Mouse (Mus musculus) hindbrain, embryonic 13.5 days (tissue): ENCODE results near the gene Mob3a. TPM values are rescaled to one million over a fixed set of nuclear protein-coding genes. Genes with fewer than 3 reads are reported as not detected.

Experiments
- ATAC-seq: fragments of 200-750 bp; cut with Nextera tagmentation; 2 replicates; pipeline ENCODE4 v1.8.0; 2017; ENCODE audit warnings: moderate TSS enrichment; ENCODE audit not compliant: low FRiP score
- H3K27ac ChIP-seq: fragments of 300-500 bp; sonication (generic); 2 replicates; pipeline ENCODE4 v1.5.1; 2015; ENCODE audit warnings: inconsistent platforms, mild to moderate bottlenecking, moderate library complexity
- H3K27me3 ChIP-seq: fragments of 300-500 bp; sonication (generic); 2 replicates; pipeline ENCODE4 v1.6.1; 2015; ENCODE audit warnings: mild to moderate bottlenecking, inconsistent platforms
- H3K36me3 ChIP-seq: fragments of 300-500 bp; sonication (generic); 2 replicates; pipeline ENCODE4 v1.6.1; 2015; ENCODE audit warnings: mild to moderate bottlenecking, inconsistent platforms
- H3K4me1 ChIP-seq: fragments of 300-500 bp; sonication (generic); replicated peaks from 2 replicates; pipeline ENCODE4 v1.6.1; 2015; ENCODE audit warnings: inconsistent platforms
- H3K4me2 ChIP-seq: fragments of 300-500 bp; sonication (generic); 2 replicates; pipeline ENCODE4 v1.6.1; 2015; ENCODE audit warnings: inconsistent platforms, mild to moderate bottlenecking, moderate library complexity
- H3K4me3 ChIP-seq: fragments of 300-500 bp; sonication (generic); 2 replicates; pipeline ENCODE4 v1.5.1; 2015; ENCODE audit warnings: mild to moderate bottlenecking, inconsistent platforms
- H3K9ac ChIP-seq: fragments of 300-500 bp; sonication (generic); 2 replicates; pipeline ENCODE4 v1.6.1; 2015; ENCODE audit warnings: mild to moderate bottlenecking, inconsistent platforms
- H3K9me3 ChIP-seq: fragments of 300-500 bp; sonication (generic); 2 replicates; pipeline ENCODE4 v1.6.1; 2016; ENCODE audit warnings: inconsistent platforms
- WGBS: fragments of 180-500 bp; shearing (Covaris S2); methylation state at CpG from one replicate; pipeline ENCODE4 v1.1.7; 2015; 5-methylcytosine and 5-hydroxymethylcytosine counted together
- polyA plus RNA-seq: library from polyadenylated mRNA; unstranded; fragments of >200 nt; fragmentation: Nextera tagmentation; extraction: Ambion mirVana; gene quantifications from 2 replicates; pipeline ENCODE4 v1.2.1, GENCODE M21; 2015

Gene Mob3a
- polyA plus RNA-seq, 1 experiment from 2014 or later = 51.8 TPM

- H3K9me3 ChIP-seq = no peaks in the 10 kb centered on the region
- no peak for ATAC-seq
- no peak overlapping the region for H3K4me2 ChIP-seq
- no peak overlapping the region for H3K4me3 ChIP-seq
- WGBS = 95% methylated on average over 8 of the region's 8 CpGs
- H3K27ac ChIP-seq = no peak overlapping the region
- peaks cover 36% of the 10 kb centered on the region for H3K4me1 ChIP-seq
- peaks cover 28% of the 10 kb centered on the region for H3K36me3 ChIP-seq
- H3K9ac ChIP-seq = peak overlapping the region; percentile 55; the same call in 1 of the 2 replicates
- no peaks in the 10 kb centered on the region for H3K27me3 ChIP-seq
Observed at GRCm38 (mm10) chr10:80697393-80697787, 4.4 kb downstream of the Mob3a start.

- no peak overlapping the region for H3K4me3 ChIP-seq
- ATAC-seq = no peak
- H3K4me1 ChIP-seq = peaks cover 36% of the 10 kb centered on the region
- H3K36me3 ChIP-seq = peaks cover 33% of the 10 kb centered on the region
- H3K9me3 ChIP-seq = no peaks in the 10 kb centered on the region
- no peaks in the 10 kb centered on the region for H3K27me3 ChIP-seq
- H3K4me2 ChIP-seq = no peak overlapping the region
- WGBS = 77% methylated on average over 12 of the region's 12 CpGs
- no peak overlapping the region; the same call in 1 of the 2 replicates for H3K27ac ChIP-seq
- H3K9ac ChIP-seq = peak overlapping the region; percentile 43; the same call in 1 of the 2 replicates
Observed at GRCm38 (mm10) chr10:80696502-80697392, 5.0 kb downstream of the Mob3a start.

- 76% methylated on average over 10 of the region's 10 CpGs for WGBS
- Histone ChIP-seq H3K4me3 (no peak overlapping the region), H3K9me3 (no peaks in the 10 kb centered on the region), H3K4me2 (no peak overlapping the region), H3K27me3 (no peaks in the 10 kb centered on the region), H3K9ac (no peak overlapping the region), H3K4me1 (peaks cover 32% of the 10 kb centered on the region), H3K27ac (no peak overlapping the region), H3K36me3 (peaks cover 41% of the 10 kb centered on the region)
- ATAC-seq = no peak
Observed at GRCm38 (mm10) chr10:80695801-80696501, 5.8 kb downstream of the Mob3a start.

DNA sequence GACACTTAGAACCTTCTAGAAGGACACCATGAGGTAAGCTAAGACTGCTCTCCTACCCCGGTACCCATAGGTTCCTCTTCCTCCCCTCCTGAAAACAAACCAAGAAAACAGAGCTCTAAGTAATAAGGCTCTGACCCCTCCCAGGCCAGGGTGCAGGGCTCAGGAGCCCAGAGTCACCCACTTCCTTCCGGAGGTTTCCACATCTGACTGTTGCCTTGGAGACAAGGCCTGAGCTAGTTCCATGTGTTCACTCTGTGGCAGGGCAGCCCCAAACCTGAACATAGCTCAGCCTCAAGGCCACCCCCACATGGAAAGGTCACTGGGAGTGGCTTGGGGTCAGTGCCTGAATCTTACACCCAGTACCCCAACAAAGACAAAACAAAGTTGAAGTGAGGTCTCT lies 6.6 kb downstream of the Mob3a start:
- H3K9me3 ChIP-seq = no peaks in the 10 kb centered on the region

GRCm38 (mm10) chr10:80694159-80694938 lies 7.4 kb downstream of the Mob3a start:
- H3K27ac ChIP-seq = no peak overlapping the region
- ATAC-seq = no peak

More for the DNA sequence above, 6.6 kb downstream of the Mob3a start:
- H3K36me3 ChIP-seq = peaks cover 49% of the 10 kb centered on the region
- H3K4me3 ChIP-seq = no peak overlapping the region
- H3K9ac ChIP-seq = no peak overlapping the region
- peaks cover 25% of the 10 kb centered on the region for H3K4me1 ChIP-seq
- ATAC-seq = no peak
- H3K27me3 ChIP-seq = no peaks in the 10 kb centered on the region
- no peak overlapping the region for H3K27ac ChIP-seq
- WGBS = 97% methylated on average over 2 of the region's 2 CpGs
- no peak overlapping the region for H3K4me2 ChIP-seq

DNA sequence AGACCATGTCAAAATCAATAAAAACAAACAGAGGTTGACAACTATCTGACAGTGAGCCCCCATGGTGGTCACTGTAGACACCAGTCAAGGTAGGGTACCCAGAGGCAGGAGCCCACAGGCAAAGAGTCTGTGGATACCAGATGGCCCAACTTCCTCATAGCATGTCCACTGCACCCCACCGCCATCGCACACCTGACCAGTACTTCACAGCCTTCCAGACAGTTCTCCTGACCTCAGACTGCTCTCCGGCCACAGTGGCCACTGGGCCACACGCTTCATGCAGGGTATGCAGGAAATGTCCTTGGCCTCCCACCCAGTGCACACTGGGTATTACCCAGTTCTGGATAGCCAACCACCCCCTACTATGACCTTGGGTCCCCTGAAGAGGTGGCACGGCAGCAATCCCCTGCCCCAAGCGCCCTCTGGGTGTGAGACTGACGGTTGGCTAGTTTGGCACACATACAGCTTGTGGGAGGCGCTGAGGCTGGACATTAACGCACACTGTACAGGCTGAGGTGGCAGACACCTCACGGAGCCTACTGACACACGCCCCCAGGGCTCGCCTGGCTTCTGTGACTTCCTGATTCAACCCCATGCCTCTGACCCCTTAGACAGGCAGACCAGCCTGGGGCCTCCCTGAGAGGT lies 8.3 kb downstream of the Mob3a start:
- no peak overlapping the region for H3K9ac ChIP-seq
- no peak overlapping the region for H3K4me3 ChIP-seq
- no peak overlapping the region for H3K27ac ChIP-seq
- no peaks in the 10 kb centered on the region for H3K27me3 ChIP-seq
- no peak for ATAC-seq
- H3K4me1 ChIP-seq = peaks cover 19% of the 10 kb centered on the region; the same call in 1 of the 2 replicates
- H3K9me3 ChIP-seq = no peaks in the 10 kb centered on the region
- peaks cover 64% of the 10 kb centered on the region for H3K36me3 ChIP-seq
- no peak overlapping the region for H3K4me2 ChIP-seq
- 90% methylated on average over 12 of the region's 12 CpGs for WGBS

More at GRCm38 (mm10) chr10:80694159-80694938, 7.4 kb downstream of the Mob3a start:
- no peak overlapping the region; the same call in 1 of the 2 replicates for H3K9ac ChIP-seq
- H3K36me3 ChIP-seq = peaks cover 57% of the 10 kb centered on the region
- 90% methylated on average over 13 of the region's 13 CpGs for whole genome bisulfite sequencing
- H3K4me3 ChIP-seq = no peak overlapping the region
- H3K9me3 ChIP-seq = no peaks in the 10 kb centered on the region
- peaks cover 19% of the 10 kb centered on the region; the same call in 1 of the 2 replicates for H3K4me1 ChIP-seq
- no peaks in the 10 kb centered on the region for H3K27me3 ChIP-seq
- no peak overlapping the region for H3K4me2 ChIP-seq

- no peak overlapping the region for H3K4me2 ChIP-seq
- H3K9ac ChIP-seq = peak overlapping the region; percentile 24; the same call in 1 of the 2 replicates
- 80% methylated on average over 14 of the region's 14 CpGs for WGBS
- H3K27me3 ChIP-seq = no peaks in the 10 kb centered on the region
- H3K4me3 ChIP-seq = no peak overlapping the region
- peaks cover 12% of the 10 kb centered on the region; the same call in 1 of the 2 replicates for H3K4me1 ChIP-seq
- ATAC-seq = no peak
- H3K9me3 ChIP-seq = no peaks in the 10 kb centered on the region
- H3K27ac ChIP-seq = no peak overlapping the region
- H3K36me3 ChIP-seq = peaks cover 66% of the 10 kb centered on the region
Observed at GRCm38 (mm10) chr10:80692249-80693165, 9.3 kb downstream of the Mob3a start.

DNA sequence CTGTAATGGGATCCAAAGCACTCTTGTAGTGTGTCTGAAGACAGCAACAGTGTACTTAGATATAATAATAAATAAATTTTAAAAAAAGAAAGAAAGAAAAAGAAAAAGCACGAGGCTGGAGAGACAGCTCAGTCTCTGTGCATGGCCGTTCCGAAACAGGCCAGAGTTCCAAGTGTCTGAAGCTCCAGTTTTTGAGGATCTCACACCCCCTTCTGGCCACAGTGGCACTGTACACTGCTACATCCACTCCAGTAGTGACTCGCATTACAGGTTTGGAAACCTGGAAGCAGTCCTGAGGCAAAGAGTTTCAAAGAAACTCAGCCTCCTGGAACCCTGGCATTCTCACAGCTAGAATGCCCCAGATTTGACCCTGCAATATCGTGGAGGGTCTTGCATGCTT lies 13.9 kb downstream of the Mob3a start:
- Histone ChIP-seq H3K9ac (no peak overlapping the region), H3K4me1 (no peaks in the 10 kb centered on the region), H3K36me3 (peaks cover 90% of the 10 kb centered on the region), H3K27me3 (no peaks in the 10 kb centered on the region), H3K4me2 (no peak overlapping the region), H3K9me3 (no peaks in the 10 kb centered on the region), H3K27ac (no peak overlapping the region), H3K4me3 (no peak overlapping the region)
- WGBS = 42% methylated on average over 5 of the region's 5 CpGs
- ATAC-seq = no peak

DNA sequence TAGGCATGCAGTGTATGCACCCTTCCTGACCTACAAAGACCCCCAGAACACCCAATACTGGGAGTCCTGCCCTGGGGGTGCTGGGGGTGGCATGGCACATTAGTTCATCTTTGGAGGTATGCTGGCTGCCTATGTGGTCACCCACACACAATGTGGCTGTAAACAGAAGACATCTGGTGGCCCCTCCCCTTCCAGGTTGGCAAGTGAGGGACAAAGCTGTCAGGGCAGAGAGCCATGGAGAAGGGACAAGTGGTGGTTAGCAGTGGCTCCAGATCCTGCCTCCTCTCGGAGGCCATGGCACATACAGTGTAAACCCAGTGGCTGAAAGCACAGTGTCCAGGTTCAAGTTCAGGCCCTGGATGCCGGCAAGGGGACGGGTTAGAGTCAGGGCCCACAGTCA lies 15.2 kb downstream of the Mob3a start:
- no peak overlapping the region for H3K4me2 ChIP-seq
- H3K36me3 ChIP-seq = peaks cover 85% of the 10 kb centered on the region
- no peaks in the 10 kb centered on the region for H3K4me1 ChIP-seq
- ATAC-seq = no peak
- 98% methylated on average over 3 of the region's 3 CpGs for WGBS
- H3K9ac ChIP-seq = no peak overlapping the region
- no peaks in the 10 kb centered on the region for H3K9me3 ChIP-seq
- no peak overlapping the region for H3K27ac ChIP-seq
- H3K27me3 ChIP-seq = no peaks in the 10 kb centered on the region
- H3K4me3 ChIP-seq = no peak overlapping the region

- H3K4me2 ChIP-seq = no peak overlapping the region
- H3K4me3 ChIP-seq = no peak overlapping the region
- peaks cover under 1% of the 10 kb centered on the region; the same call in 1 of the 2 replicates for H3K4me1 ChIP-seq
- 91% methylated on average over 4 of the region's 4 CpGs for WGBS
- peaks cover 69% of the 10 kb centered on the region for H3K36me3 ChIP-seq
- no peaks in the 10 kb centered on the region for H3K27me3 ChIP-seq
- no peak overlapping the region for H3K27ac ChIP-seq
- H3K9me3 ChIP-seq = no peaks in the 10 kb centered on the region
- H3K9ac ChIP-seq = no peak overlapping the region
- no peak for ATAC-seq
Observed at GRCm38 (mm10) chr10:80684984-80685383, 16.8 kb downstream of the Mob3a start.

- ATAC-seq = no peak
- no peaks in the 10 kb centered on the region for H3K27me3 ChIP-seq
- peaks cover 8% of the 10 kb centered on the region for H3K4me1 ChIP-seq
- H3K4me2 ChIP-seq = no peak overlapping the region
- H3K4me3 ChIP-seq = no peak overlapping the region
- 57% methylated on average over 6 of the region's 6 CpGs for WGBS
- H3K36me3 ChIP-seq = peaks cover 61% of the 10 kb centered on the region
- no peak overlapping the region for H3K9ac ChIP-seq
- H3K27ac ChIP-seq = no peak overlapping the region
- H3K9me3 ChIP-seq = no peaks in the 10 kb centered on the region
Observed at GRCm38 (mm10) chr10:80684214-80684613, 17.6 kb downstream of the Mob3a start.
